Mouse (Mus musculus) bone marrow, adult 2 months (tissue): ENCODE data around the gene Ehd4.

Experiments
- CTCF ChIP-seq: fragments of 200-500 bp; IDR thresholded peaks from 2 replicates; pipeline ENCODE4 v1.5.1; 2011; ENCODE audit warnings: low read length, control low read depth; ENCODE audit not compliant: control insufficient read depth, insufficient read depth
- POLR2A ChIP-seq: fragments of 200-500 bp; IDR thresholded peaks from 2 replicates; pipeline ENCODE4 v1.6.1; 2011; ENCODE audit warnings: low read depth, mild to moderate bottlenecking, control low read depth, low read length, borderline replicate concordance; ENCODE audit not compliant: control insufficient read depth

- TF ChIP-seq POLR2A: no peak
- no peak for TF ChIP-seq CTCF
These were observed 13.4 kb upstream of the Ehd4 start for GRCm38 (mm10) chr2:120167763-120168162.
